Mouse (Mus musculus) heart, embryonic 16.5 days (tissue): ENCODE measurements around the gene Irgq. TPM values are rescaled to one million over a fixed set of nuclear protein-coding genes. Genes with fewer than 3 reads are reported as not detected.

Experiments used
- ATAC-seq: fragments of 200-750 bp; cut with Nextera tagmentation; replicated peaks from 2 replicates; pipeline ENCODE4 v1.8.0; 2017; ENCODE audit warnings: moderate number of reproducible peaks; ENCODE audit not compliant: insufficient read depth, low FRiP score; ENCODE audit errors: extremely low read depth
- H3K27ac ChIP-seq: fragments of 300-500 bp; sonication (generic); 2 replicates; pipeline ENCODE4 v1.5.1; 2014; ENCODE audit warnings: mild to moderate bottlenecking, low read length, control low read depth, moderate library complexity
- H3K27me3 ChIP-seq: fragments of 300-500 bp; sonication (generic); 2 replicates; pipeline ENCODE4 v1.6.1; 2014; ENCODE audit warnings: low read length, mixed read lengths; ENCODE audit not compliant: control insufficient read depth, insufficient read depth
- H3K36me3 ChIP-seq: fragments of 300-500 bp; sonication (generic); 2 replicates; pipeline ENCODE4 v1.6.1; 2014; ENCODE audit not compliant: control insufficient read depth, insufficient read depth
- H3K4me1 ChIP-seq: fragments of 300-500 bp; sonication (generic); 2 replicates; pipeline ENCODE4 v1.6.1; 2014; ENCODE audit warnings: low read length, mixed read lengths; ENCODE audit not compliant: control insufficient read depth, insufficient read depth
- H3K4me2 ChIP-seq: fragments of 300-500 bp; sonication (generic); 2 replicates; pipeline ENCODE4 v1.6.1; 2014; ENCODE audit warnings: low read depth, mild to moderate bottlenecking, control low read depth, low read length
- H3K4me3 ChIP-seq: fragments of 300-500 bp; sonication (generic); 2 replicates; pipeline ENCODE4 v1.5.1; 2014; ENCODE audit warnings: mild to moderate bottlenecking, control low read depth, low read length
- H3K9ac ChIP-seq: fragments of 300-500 bp; sonication (generic); 2 replicates; pipeline ENCODE4 v1.6.1; 2014; ENCODE audit warnings: low read length, control low read depth
- H3K9me3 ChIP-seq: fragments of 300-500 bp; sonication (generic); replicated peaks from 2 replicates; pipeline ENCODE4 v1.6.1; 2016; ENCODE audit warnings: low read length; ENCODE audit not compliant: control insufficient read depth
- WGBS: fragments of 180-500 bp; shearing (Covaris S2); extraction: QIAGEN DNeasy Blood & Tissue Kit; methylation state at CpG from one replicate; pipeline ENCODE4 v1.1.7; 2014; 5-methylcytosine and 5-hydroxymethylcytosine counted together
- polyA plus RNA-seq: library from polyadenylated mRNA; unstranded; fragments of >200 nt; fragmentation: Nextera tagmentation; extraction: Ambion mirVana; gene quantifications from 2 replicates; pipeline ENCODE4 v1.2.1, GENCODE M21; 2015

Gene Irgq
- polyA plus RNA-seq, 1 experiment from 2014 or later: 6.1 TPM

GRCm38 (mm10) chr7:24523723-24524122, 6.8 kb upstream of the Irgq start:
- WGBS: 78% methylated on average over 6 of the region's 6 CpGs
- Histone ChIP-seq H3K4me1 (no peaks in the 10 kb centered on the region), H3K27ac (no peak overlapping the region), H3K4me2 (no peak overlapping the region), H3K27me3 (no peaks in the 10 kb centered on the region), H3K4me3 (no peak overlapping the region), H3K9me3 (no peaks in the 10 kb centered on the region), H3K9ac (no peak overlapping the region), H3K36me3 (no peaks in the 10 kb centered on the region)
- no peak for ATAC-seq

DNA sequence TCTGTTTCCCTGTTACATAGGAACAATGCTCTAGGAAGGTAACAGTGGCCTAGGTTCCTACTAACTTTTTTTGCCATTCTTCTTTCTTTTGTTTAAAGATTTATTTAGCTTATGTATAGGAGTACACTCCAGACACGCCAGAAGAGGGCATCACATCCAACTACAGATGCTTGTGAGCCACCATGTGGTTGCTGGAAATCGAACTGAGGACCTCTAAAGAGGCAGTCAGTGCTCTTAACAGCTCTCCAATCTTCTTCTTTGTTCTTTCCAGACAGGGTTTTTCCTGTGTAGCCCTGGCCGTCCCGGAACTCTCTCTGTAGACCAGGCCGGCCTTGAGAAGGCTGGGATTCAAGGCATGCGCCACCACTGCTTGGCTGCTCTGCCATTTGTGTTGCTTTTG, 5.5 kb upstream of the Irgq start:
- Histone ChIP-seq H3K9ac (no peak overlapping the region), H3K9me3 (no peaks in the 10 kb centered on the region), H3K4me2 (no peak overlapping the region), H3K27me3 (no peaks in the 10 kb centered on the region), H3K4me3 (no peak overlapping the region), H3K36me3 (no peaks in the 10 kb centered on the region), H3K27ac (no peak overlapping the region), H3K4me1 (peaks cover 6% of the 10 kb centered on the region)
- WGBS: 78% methylated on average over 6 of the region's 6 CpGs
- no peak for ATAC-seq

DNA sequence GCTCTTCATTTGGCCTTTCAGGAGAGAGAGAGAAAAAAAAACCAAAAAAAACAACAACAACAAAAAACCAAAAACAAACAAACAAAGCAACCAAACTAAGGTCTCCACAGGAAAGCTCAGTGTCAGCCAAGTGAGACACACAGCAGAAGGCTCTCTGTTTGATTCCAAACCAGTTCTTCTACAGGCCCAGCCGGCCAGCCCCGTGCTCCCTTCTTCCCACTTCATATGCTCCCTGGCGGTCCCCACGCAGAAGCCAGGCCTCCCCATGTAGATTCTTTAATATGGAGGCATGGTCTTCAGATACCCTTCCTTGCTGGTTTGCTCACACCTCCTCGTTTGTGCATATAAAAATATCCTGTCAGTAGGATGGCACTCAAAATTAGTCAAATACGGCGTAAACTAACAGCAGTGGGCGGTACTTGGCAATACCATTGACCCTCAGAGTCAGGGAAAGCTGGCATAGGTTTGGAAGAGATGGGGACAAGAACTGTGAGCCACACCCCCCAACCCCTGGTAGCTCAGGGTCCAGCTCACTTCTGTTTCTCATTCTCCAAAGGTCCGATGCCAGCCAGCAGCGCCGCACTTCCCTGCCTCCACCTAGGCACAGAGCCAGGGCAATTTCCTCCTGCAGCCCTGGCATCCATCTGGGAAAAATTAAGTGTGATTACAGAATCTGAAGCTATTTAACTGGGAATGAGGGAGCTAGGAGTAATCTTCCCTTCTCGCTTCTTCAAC, 4.6 kb upstream of the Irgq start:
- ATAC-seq: no peak
- H3K36me3 ChIP-seq: no peaks in the 10 kb centered on the region
- H3K4me2 ChIP-seq: no peak overlapping the region
- WGBS: 79% methylated on average over 12 of the region's 12 CpGs
- no peaks in the 10 kb centered on the region for H3K27me3 ChIP-seq
- no peak overlapping the region for H3K4me3 ChIP-seq
- no peak overlapping the region for H3K9ac ChIP-seq
- no peak overlapping the region for H3K27ac ChIP-seq
- no peaks in the 10 kb centered on the region for H3K9me3 ChIP-seq
- H3K4me1 ChIP-seq: peaks cover 6% of the 10 kb centered on the region

DNA sequence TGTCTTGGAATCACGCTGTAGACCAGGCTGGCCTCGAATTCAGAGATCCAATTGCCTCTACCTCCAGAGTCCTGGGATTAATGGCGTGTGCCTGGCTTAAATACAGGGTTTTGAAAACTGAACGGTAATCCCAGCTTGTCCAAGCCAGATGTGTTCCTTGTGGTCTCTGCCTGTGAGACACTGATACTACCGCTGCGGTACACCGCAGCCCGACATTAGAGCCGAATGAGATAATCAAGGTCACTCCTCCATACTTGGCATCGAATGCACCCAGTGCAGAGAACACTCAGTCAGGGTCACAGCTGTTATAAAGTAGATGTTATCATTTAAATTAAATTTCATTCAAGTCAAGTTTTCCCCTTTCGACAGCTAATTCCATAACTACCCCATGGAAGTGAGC, 1.6 kb upstream of the Irgq start:
- no peak overlapping the region for H3K4me2 ChIP-seq
- peaks cover 13% of the 10 kb centered on the region for H3K4me1 ChIP-seq
- H3K4me3 ChIP-seq: no peak overlapping the region
- H3K36me3 ChIP-seq: peaks cover 7% of the 10 kb centered on the region; the same call in 1 of the 2 replicates
- ATAC-seq: no peak
- H3K27ac ChIP-seq: no peak overlapping the region
- H3K27me3 ChIP-seq: no peaks in the 10 kb centered on the region
- 84% methylated on average over 11 of the region's 11 CpGs for WGBS
- no peak overlapping the region for H3K9ac ChIP-seq
- H3K9me3 ChIP-seq: no peaks in the 10 kb centered on the region

- Histone ChIP-seq H3K27me3 (no peaks in the 10 kb centered on the region), H3K27ac (peak overlapping the region; percentile 97), H3K4me1 (peaks cover 13% of the 10 kb centered on the region), H3K9me3 (no peaks in the 10 kb centered on the region), H3K4me3 (peak overlapping the region; percentile 85), H3K9ac (peak overlapping the region; percentile 90), H3K36me3 (peaks cover 9% of the 10 kb centered on the region; the same call in 1 of the 2 replicates), H3K4me2 (peak overlapping the region; percentile 93)
- 49% methylated on average over 11 of the region's 11 CpGs for WGBS
- no peak for ATAC-seq
These were observed 909 bp upstream of the Irgq start for GRCm38 (mm10) chr7:24529580-24529979.

GRCm38 (mm10) chr7:24531211-24531971, 902 bp downstream of the Irgq start:
- H3K36me3 ChIP-seq: peaks cover 13% of the 10 kb centered on the region
- H3K9ac ChIP-seq: peak overlapping the region; percentile 93
- peaks cover 13% of the 10 kb centered on the region for H3K4me1 ChIP-seq
- peak overlapping the region; percentile 85 for H3K4me3 ChIP-seq
- under 1% methylated on average over 42 of the region's 43 CpGs for WGBS
- peak overlapping the region; percentile 93 for H3K4me2 ChIP-seq
- ATAC-seq: peak; percentile 71
- peak overlapping the region; percentile 97 for H3K27ac ChIP-seq
- no peaks in the 10 kb centered on the region for H3K9me3 ChIP-seq
- H3K27me3 ChIP-seq: no peaks in the 10 kb centered on the region

- 81% methylated on average over 28 of the region's 28 CpGs for WGBS
- Histone ChIP-seq H3K36me3 (peaks cover 14% of the 10 kb centered on the region), H3K4me1 (peaks cover 13% of the 10 kb centered on the region), H3K27ac (no peak overlapping the region), H3K4me3 (no peak overlapping the region), H3K9ac (no peak overlapping the region), H3K27me3 (no peaks in the 10 kb centered on the region), H3K9me3 (no peaks in the 10 kb centered on the region), H3K4me2 (no peak overlapping the region)
- no peak for ATAC-seq
These were observed 2.6 kb downstream of the Irgq start for GRCm38 (mm10) chr7:24533031-24533571.

DNA sequence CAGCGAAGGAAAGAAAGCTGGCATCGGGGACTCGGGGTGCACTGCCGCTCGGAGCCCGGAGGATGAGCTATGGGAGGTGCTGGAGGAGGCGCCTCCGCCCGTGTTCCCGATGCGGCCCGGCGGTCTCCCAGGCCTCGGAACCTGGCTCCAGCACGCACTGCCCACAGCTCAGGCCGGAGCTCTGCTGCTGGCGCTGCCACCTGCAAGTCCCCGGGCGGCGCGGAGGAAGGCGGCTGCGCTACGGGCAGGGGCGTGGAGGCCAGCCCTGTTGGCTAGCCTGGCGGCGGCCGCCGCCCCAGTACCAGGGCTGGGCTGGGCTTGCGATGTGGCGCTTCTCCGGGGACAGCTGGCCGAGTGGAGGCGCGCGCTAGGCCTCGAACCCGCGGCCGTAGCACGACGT, 3.3 kb downstream of the Irgq start:
- ATAC-seq: no peak
- WGBS: 50% methylated on average over 42 of the region's 42 CpGs
- H3K4me3 ChIP-seq: no peak overlapping the region
- peaks cover 13% of the 10 kb centered on the region for H3K4me1 ChIP-seq
- no peak overlapping the region for H3K27ac ChIP-seq
- no peak overlapping the region for H3K9ac ChIP-seq
- peaks cover 14% of the 10 kb centered on the region for H3K36me3 ChIP-seq
- no peaks in the 10 kb centered on the region for H3K27me3 ChIP-seq
- H3K9me3 ChIP-seq: no peaks in the 10 kb centered on the region
- H3K4me2 ChIP-seq: no peak overlapping the region

DNA sequence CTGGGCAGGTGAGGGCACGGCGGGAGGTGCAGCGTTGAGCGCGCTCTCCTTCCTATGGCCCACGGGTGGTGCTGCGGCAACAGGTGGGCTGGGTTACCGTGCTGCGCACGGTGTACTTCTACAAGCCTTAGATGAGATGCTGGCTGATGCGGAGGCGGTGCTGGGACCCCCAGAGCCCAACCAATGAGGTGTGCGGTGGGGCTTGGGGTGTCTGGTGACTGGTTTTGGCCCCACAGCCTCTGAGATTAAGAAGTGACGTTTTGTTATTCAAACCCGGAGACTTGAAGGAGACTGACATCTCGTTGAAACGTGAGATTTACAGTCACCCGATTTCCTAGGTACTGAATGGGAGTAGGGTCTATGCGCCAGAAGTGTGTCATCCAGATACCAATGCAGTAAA, 3.8 kb downstream of the Irgq start:
- Histone ChIP-seq H3K27me3 (no peaks in the 10 kb centered on the region), H3K9me3 (no peaks in the 10 kb centered on the region), H3K9ac (no peak overlapping the region), H3K36me3 (peaks cover 14% of the 10 kb centered on the region), H3K27ac (no peak overlapping the region), H3K4me3 (no peak overlapping the region), H3K4me2 (no peak overlapping the region), H3K4me1 (peaks cover 12% of the 10 kb centered on the region)
- no peak for ATAC-seq
- WGBS: 49% methylated on average over 19 of the region's 19 CpGs
